Mouse (Mus musculus) adrenal gland, adult 18-20 months (tissue): ENCODE results near the gene Icam4. TPM values are rescaled to one million over a fixed set of nuclear protein-coding genes. Genes with fewer than 3 reads are reported as not detected.
A peak's percentile ranks its signal among the peaks of the same experiment; 100 is the strongest.
"Not testable (repeated sequence)": the region's sequence is repeated elsewhere in the genome, so short reads cannot be mapped to it uniquely, and the experiment has no call there.

Experiments used
- DNase-seq, 2 experiments: peaks; one replicate each; pipeline ENCODE4 v3.0.0; 2021 to 2022; ENCODE audit warnings: low spot score in 2 of 2
- total RNA-seq, 2 experiments: library from RNA; stranded (reverse); gene quantifications; 1 replicate in 1 of 2; 2 replicates in 1 of 2; pipeline ENCODE4 v1.2.3; 2021

Icam4 gene
- total RNA-seq, 2 experiments from 2014 or later = 1.2 to 4.8 TPM

GRCm38 (mm10) chr9:21010939-21011541, 18.1 kb upstream of the Icam4 start:
- DNase-seq = not testable (repeated sequence)

DNA sequence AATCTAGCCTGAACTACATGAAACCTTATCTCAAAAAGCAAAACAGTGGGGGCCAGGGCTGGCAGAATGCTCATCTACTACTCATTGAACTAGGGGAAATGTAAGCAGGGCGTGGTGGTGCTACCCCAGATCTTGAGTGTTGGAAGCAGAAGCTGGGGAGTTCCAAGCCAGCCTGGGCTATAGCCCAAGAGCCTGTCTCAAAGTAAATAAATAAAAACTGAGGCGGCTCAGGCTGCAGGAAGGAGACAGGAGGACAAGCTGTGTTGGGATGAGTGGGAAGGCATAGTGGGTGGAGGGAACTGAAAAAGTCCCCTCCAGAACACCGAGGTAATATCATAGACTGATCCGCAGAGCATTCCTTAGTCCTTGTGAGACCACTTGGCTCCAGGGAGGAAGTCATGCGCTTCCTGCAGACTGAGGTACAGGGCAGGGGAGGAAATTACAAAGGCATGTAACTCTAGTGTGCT, 17.3 kb upstream of the Icam4 start:
- no peak for DNase-seq

- no peak for DNase-seq
Measured at GRCm38 (mm10) chr9:21012368-21012767, 16.8 kb upstream of the Icam4 start.

- DNase-seq = peak; percentile 27 to 55
Measured at GRCm38 (mm10) chr9:21014691-21015570, 14.2 kb upstream of the Icam4 start.

DNA sequence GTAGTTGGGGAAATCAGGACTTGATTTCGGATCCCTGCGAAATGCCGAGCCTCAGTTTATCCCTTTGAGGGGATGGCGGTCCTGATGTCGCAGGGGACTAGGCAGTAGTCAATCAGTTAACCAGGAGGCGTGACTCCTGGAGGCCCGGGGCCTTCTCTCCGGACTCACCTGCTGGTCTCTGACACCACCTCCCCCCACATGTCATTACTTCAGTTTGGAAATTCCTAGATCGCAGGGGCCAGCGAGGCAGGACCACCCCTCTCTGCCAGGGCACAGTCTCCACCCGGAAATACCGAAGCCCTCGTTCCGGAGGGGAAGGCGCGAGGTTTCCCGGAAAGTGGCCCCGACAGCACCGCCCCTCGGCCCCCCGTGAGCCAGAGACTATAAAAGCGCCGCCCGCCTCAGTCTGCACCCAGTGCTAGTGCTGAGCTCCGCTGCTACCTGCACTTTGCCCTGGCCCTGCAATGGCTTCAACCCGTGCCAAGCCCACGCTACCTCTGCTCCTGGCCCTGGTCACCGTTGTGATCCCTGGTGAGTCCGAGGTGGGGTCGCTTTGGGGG, 13.5 kb upstream of the Icam4 start, which contains the start of gene Icam1:
Icam1 (plus strand) TSS at position 415 of the 560 bp plus-strand sequence.
- peak; percentile 54 to 73 for DNase-seq

DNA sequence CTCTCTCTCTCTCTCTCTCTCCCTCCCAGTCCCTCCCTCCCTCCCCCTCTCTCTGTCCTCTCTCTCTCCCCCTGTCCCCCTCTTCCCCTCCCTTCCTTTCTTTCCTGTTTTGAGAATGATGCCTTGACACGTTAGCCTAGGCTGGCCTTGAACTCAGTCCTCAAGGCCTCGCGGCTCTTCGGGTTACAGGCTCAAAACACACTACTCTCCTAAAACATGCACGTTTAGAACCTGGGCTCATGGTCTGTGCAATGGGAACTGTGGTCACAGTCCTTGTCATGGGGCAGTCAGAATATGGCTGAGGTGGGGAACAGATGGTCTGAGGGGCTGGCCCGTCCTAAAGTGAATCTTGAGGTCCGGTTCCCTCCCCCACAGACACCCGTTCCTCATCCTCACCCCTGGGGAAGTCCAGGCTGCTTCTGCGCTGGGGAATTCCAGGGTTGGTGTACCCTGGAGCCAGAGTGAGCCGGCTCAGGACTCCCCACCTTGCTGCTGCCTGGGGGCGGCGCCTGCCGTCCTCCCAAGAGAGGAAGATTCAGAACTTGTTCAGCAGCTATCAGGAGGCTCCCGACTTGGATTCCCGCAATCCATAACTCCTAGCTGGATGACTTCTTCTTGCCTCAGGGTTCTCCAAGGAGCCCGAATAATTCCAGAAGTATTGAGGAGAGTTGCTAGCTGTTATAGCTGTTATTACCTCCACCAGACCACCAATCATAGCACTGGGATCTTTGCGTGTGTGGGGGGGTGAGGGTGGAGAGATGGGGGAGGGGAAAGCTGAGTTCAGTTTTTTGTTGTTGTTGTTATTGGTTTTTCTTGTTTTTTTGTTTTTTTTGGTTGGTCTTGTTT, 12.6 kb upstream of the Icam4 start:
- DNase-seq = no peak

GRCm38 (mm10) chr9:21017177-21017575, 12.0 kb upstream of the Icam4 start:
- DNase-seq = no peak

- no peak for DNase-seq
Measured at GRCm38 (mm10) chr9:21018600-21018999, 10.6 kb upstream of the Icam4 start.

GRCm38 (mm10) chr9:21021363-21021762, 7.8 kb upstream of the Icam4 start:
- DNase-seq = no peak

DNA sequence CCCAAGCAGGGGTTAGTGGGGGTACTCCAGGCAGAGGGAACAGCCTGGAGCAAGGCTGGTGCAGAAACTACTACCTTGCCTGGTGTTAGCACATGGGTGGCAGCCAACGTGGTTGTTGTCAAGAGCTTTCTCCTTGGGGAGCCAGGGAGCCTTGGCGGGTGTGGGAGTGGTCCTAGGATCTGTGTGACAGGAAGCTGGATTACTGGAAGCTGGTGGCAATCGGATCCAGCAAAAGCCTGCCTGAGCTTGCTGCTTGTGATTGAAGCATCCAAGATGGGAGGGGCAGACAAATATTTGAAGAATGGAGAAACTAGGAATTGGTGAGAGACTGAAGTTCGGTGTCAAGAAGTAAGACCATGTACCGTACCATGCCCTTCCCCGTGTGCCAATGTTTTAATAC, 6.9 kb upstream of the Icam4 start:
- no peak for DNase-seq

DNA sequence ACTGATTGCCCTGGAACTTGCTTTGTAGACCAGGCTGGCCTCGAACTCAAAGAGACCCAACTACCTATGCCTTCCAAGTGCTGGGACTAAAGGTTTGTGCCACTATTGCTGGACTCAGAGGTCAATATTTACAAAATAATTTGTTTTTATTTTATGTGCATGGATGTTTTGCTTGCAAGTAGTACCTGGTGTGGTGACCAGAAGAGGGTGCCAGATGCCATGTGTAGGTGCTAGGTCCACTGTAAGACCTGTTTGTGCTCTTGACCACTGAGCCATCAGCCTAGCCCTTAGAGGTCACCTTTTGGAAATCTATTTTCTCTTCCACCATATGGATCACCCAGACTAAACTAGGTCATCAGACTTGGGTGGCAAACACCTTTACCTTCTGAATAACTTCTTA, 6.4 kb upstream of the Icam4 start:
- DNase-seq = no peak

DNA sequence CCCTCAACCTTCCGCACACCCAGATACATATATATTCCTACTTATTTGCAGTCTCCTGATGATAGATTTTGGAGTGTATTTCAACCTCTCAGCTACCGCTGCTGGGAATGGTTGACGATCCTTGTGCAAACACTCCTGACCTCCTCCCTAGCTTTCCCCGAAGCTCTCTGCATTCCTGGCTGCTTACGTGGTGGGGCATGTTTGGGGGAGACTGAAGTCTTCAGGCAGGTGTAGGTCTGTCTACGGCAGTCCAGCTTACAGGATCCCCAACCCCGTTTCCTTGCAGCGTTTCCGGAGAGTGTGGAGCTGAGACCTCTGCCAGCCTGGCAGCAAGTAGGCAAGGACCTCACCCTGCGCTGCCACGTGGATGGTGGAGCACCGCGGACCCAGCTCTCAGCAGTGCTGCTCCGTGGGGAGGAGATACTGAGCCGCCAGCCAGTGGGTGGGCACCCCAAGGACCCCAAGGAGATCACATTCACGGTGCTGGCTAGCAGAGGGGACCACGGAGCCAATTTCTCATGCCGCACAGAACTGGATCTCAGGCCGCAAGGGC, 3.8 kb upstream of the Icam4 start:
- DNase-seq = no peak

DNA sequence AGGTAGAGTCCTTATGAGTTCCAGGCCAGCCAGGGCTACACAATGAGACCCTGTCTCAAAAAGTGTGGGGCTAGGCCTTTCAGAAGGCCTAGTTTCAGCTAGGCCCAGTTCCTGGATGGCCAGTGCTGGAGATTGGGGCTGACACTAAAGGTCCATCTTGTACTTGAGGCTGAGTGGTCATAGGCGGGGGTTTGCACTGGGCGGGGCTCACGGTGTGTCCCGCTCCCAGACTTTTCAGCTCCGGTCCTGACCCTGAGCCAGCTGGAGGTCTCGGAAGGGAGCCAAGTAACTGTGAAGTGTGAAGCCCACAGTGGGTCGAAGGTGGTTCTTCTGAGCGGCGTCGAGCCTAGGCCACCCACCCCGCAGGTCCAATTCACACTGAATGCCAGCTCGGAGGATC, 2.3 kb upstream of the Icam4 start:
- DNase-seq = no peak

GRCm38 (mm10) chr9:21027774-21028290, 1.3 kb upstream of the Icam4 start:
- DNase-seq = no peak

GRCm38 (mm10) chr9:21028560-21029110, 538 bp upstream of the Icam4 start:
- no peak for DNase-seq

DNA sequence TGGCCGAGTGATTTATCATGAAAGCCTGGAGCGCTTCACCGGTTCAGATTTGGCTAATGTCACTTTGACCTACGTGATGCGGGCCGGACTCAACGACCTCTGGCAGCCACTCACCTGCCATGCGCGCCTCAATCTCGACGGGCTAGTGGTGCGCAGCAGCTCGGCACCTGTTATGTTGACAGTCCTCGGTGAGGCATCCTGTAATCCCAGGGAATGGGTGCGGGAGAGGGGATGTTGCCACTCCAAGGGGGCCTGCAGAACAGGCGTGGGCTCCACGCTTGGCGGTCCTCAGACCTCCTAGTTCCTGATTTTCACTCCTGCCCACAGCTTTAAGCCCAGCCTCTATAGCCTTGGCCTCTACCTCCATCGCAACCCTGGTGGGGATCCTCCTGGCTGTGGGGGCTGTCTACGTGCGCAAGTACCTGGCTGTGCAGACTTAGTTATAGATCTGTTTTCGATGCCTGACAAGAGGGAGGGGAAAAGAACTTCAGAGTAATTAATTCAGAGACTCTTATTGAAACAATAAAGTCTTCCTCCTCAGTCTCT, 955 bp downstream of the Icam4 start:
- no peak for DNase-seq

DNA sequence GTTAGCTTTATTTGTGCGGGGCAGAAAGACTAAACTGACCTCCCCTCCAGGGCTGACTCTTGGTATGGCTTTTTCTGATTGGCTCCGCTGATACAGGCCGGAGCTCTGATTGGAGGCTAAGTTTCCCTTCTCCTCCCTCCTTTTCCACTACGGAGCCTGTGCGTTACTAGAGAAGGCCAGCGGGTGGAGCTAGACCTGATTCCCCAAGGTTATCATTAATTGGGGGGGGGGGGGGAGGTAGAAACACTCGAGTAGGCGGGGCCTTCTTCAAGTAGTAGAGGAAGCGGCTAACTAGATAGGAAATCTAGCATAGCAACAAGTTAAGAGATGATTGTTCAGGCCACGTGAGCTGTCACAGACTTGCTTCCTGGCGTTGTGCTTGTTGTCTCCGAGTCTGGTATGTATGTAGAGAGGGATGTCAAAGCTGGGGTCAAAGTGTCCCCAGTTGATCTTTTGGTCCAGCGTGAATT, 1.6 kb downstream of the Icam4 start:
- DNase-seq = peak; percentile 70 to 73

- peak; percentile 55 to 56 for DNase-seq
Measured at GRCm38 (mm10) chr9:21031251-21031895, 2.2 kb downstream of the Icam4 start.

DNA sequence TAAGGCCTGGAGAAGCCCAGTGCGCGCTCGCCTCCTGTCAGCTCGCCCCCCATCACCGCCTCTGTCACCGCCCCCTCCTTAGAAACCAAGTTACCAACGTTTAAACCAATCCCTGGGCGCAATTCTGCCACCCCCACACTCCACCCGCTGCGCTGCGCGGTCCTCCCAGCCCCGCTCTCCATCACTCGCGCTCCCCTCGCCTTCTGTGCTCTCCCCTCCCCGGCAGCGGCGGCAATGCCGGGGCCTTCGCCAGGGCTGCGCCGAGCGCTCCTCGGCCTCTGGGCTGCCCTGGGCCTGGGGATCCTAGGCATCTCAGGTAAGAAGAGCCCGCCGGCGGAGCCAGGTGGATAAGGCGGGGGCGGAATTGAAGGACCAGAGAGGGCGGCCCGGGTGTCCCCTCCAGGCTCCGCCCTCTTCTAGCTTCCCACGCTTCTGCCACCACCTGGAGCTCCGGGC, 2.8 kb downstream of the Icam4 start, which contains the start of gene Icam5:
Icam5 (plus strand) TSS at position 178 of the 456 bp plus-strand sequence.
- no peak for DNase-seq
